Mouse (Mus musculus): ENCODE data around the gene Rasal2. TPM values are rescaled to one million over a fixed set of nuclear protein-coding genes. Genes with fewer than 3 reads are reported as not detected.

Gene Rasal2
- polyA plus RNA-seq, 1 experiment from 2014 or later, result 49.2 TPM

DNA sequence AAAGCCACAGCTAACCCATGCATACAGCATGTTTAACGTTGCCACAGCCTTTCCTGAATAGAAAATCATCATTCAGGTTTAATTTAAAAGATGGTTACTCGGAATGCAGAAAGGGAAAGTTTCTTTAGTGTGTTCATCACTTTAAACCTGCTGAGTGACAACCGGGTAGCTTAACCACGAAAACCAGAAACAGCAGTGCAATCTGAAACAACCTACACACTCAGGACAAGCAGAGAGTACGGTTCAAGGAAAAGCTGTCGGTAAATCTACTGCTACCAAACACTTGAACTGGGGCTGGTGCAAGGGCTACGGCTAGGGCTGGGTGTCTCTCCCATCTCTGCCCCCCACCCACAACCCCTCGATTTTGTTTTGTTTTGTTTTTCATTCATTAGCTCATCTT is 1.5 kb downstream of the Rasal2 start:
- H3K27me3 ChIP-seq, result no peaks in the 10 kb centered on the region
- H3K4me3 ChIP-seq (replicated peaks), result peak overlapping the region; percentile 94
- H3K27ac ChIP-seq, result peak overlapping the region; percentile 99; the same call in 1 of the 2 replicates
- 5% methylated on average over 8 of the region's 8 CpGs for WGBS
- peaks cover 33% of the 10 kb centered on the region for H3K4me1 ChIP-seq (replicated peaks)
- H3K4me2 ChIP-seq (replicated peaks), result peak overlapping the region; percentile 78
- H3K36me3 ChIP-seq, result 0 out of 2 replicates have a peak, but pooled peaks cover 3% of the 10 kb centered on the region
- no peaks in the 10 kb centered on the region for H3K9me3 ChIP-seq
- no peak for ATAC-seq
- peak overlapping the region; percentile 91 for H3K9ac ChIP-seq (replicated peaks)

DNA sequence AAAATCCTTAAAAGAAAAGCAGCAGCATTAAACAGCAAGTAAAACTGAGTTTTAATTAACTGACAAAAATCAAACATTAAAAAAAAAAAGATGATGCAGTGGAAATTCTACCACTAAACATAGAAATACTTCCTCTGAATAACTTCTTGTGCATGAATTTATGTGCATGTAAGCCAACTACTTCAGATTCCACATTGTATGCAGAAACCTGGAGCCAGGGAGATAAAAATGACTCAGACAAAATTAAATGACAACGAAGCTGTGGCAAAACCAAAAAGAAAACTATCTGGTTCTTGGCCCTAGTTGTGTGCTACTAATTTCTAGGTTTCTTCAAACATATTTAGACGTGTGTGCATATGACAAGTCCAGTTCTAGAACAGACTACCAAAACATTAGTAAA is 2.7 kb downstream of the Rasal2 start:
- no peak overlapping the region for H3K4me3 ChIP-seq (replicated peaks)
- H3K9ac ChIP-seq (replicated peaks), result no peak overlapping the region
- peaks cover 33% of the 10 kb centered on the region for H3K4me1 ChIP-seq (replicated peaks)
- no peak overlapping the region for H3K4me2 ChIP-seq (replicated peaks)
- WGBS, result 86% methylated on average over 2 of the region's 2 CpGs
- H3K27ac ChIP-seq, result no peak overlapping the region
- H3K9me3 ChIP-seq, result no peaks in the 10 kb centered on the region
- no peaks in the 10 kb centered on the region for H3K36me3 ChIP-seq
- no peak for ATAC-seq
- H3K27me3 ChIP-seq, result no peaks in the 10 kb centered on the region

GRCm38 (mm10) chr1:157388027-157388426 is 24.4 kb downstream of the Rasal2 start:
- no peaks in the 10 kb centered on the region for H3K36me3 ChIP-seq
- H3K4me3 ChIP-seq (replicated peaks), result no peak overlapping the region
- ATAC-seq, result no peak
- H3K4me1 ChIP-seq (replicated peaks), result peaks cover 7% of the 10 kb centered on the region
- H3K27me3 ChIP-seq, result no peaks in the 10 kb centered on the region
- no peak overlapping the region for H3K9ac ChIP-seq (replicated peaks)
- H3K9me3 ChIP-seq, result no peaks in the 10 kb centered on the region
- H3K27ac ChIP-seq, result no peak overlapping the region; the same call in 1 of the 2 replicates
- WGBS, result 10% methylated on average over 4 of the region's 4 CpGs
- no peak overlapping the region for H3K4me2 ChIP-seq (replicated peaks)

GRCm38 (mm10) chr1:157380694-157381093 is 31.7 kb downstream of the Rasal2 start:
- WGBS, result 40% methylated on average over 2 of the region's 2 CpGs
- Histone ChIP-seq H3K4me2 (replicated peaks) (no peak overlapping the region), H3K4me3 (replicated peaks) (no peak overlapping the region), H3K27me3 (no peaks in the 10 kb centered on the region), H3K9me3 (no peaks in the 10 kb centered on the region), H3K9ac (replicated peaks) (no peak overlapping the region), H3K27ac (no peak overlapping the region), H3K4me1 (replicated peaks) (peaks cover 13% of the 10 kb centered on the region), H3K36me3 (no peaks in the 10 kb centered on the region)
- ATAC-seq, result no peak

DNA sequence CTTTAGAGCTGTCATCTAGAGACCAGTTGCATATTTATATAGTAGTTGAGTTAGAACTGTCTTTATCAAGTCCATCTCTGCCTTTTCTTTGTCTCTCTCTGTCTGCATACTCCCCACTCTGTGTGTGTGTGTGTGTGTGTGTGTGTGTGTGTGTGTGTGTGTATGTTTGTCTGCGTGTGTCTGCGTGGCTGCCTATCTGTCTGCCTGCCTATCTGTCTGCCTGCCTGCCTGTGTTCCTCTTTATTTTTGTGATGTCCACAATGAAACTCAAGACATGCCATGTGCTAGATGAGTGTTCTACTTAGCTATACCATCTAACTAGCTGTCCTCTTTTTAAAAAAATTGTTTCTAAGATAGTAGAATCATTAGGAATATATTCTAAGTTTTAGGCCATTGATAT is 42.0 kb downstream of the Rasal2 start:
- 93% methylated on average over 2 of the region's 2 CpGs for WGBS
- Histone ChIP-seq H3K9me3 (no peaks in the 10 kb centered on the region), H3K36me3 (no peaks in the 10 kb centered on the region), H3K4me3 (replicated peaks) (no peak overlapping the region), H3K9ac (replicated peaks) (no peak overlapping the region), H3K27ac (no peak overlapping the region), H3K27me3 (no peaks in the 10 kb centered on the region), H3K4me2 (replicated peaks) (no peak overlapping the region), H3K4me1 (replicated peaks) (no peaks in the 10 kb centered on the region)
- no peak for ATAC-seq

DNA sequence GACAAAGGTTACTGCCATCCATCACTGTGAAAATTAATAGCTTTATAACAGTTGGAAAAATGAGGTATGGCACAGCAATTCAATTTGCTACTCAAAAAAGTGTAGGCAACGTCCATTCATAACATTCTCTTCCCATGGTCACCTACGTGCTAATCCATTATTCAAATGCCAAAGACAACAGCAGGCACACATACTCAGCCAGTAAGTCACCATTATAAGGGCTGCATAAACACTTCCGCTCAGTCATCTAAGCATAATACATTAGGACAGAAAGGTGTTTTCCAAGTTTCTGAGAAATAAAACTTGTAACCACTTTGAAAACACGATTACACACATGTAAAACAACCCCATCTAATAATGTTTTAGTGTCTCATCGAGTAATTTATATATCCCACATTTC is 44.1 kb downstream of the Rasal2 start:
- Histone ChIP-seq H3K27ac (no peak overlapping the region), H3K36me3 (no peaks in the 10 kb centered on the region), H3K4me2 (replicated peaks) (no peak overlapping the region), H3K9ac (replicated peaks) (no peak overlapping the region), H3K9me3 (no peaks in the 10 kb centered on the region), H3K4me1 (replicated peaks) (no peaks in the 10 kb centered on the region), H3K4me3 (replicated peaks) (no peak overlapping the region), H3K27me3 (no peaks in the 10 kb centered on the region)
- no peak for ATAC-seq
- WGBS, result 64% methylated on average over 5 of the region's 5 CpGs

GRCm38 (mm10) chr1:157346661-157347060 is 65.7 kb downstream of the Rasal2 start:
- no peaks in the 10 kb centered on the region for H3K9me3 ChIP-seq
- H3K36me3 ChIP-seq, result no peaks in the 10 kb centered on the region
- ATAC-seq, result no peak
- no peaks in the 10 kb centered on the region for H3K27me3 ChIP-seq
- no peak overlapping the region for H3K4me3 ChIP-seq (replicated peaks)
- 95% methylated on average over 1 of the region's 1 CpGs for WGBS
- H3K9ac ChIP-seq (replicated peaks), result no peak overlapping the region
- no peaks in the 10 kb centered on the region for H3K4me1 ChIP-seq (replicated peaks)
- no peak overlapping the region for H3K27ac ChIP-seq
- H3K4me2 ChIP-seq (replicated peaks), result no peak overlapping the region

- Histone ChIP-seq H3K36me3 (no peaks in the 10 kb centered on the region), H3K9me3 (no peaks in the 10 kb centered on the region), H3K27ac (no peak overlapping the region), H3K9ac (replicated peaks) (no peak overlapping the region), H3K4me2 (replicated peaks) (no peak overlapping the region), H3K4me1 (replicated peaks) (no peaks in the 10 kb centered on the region), H3K4me3 (replicated peaks) (no peak overlapping the region), H3K27me3 (no peaks in the 10 kb centered on the region)
- ATAC-seq, result no peak
Observed at GRCm38 (mm10) chr1:157343519-157343918, 68.9 kb downstream of the Rasal2 start.

DNA sequence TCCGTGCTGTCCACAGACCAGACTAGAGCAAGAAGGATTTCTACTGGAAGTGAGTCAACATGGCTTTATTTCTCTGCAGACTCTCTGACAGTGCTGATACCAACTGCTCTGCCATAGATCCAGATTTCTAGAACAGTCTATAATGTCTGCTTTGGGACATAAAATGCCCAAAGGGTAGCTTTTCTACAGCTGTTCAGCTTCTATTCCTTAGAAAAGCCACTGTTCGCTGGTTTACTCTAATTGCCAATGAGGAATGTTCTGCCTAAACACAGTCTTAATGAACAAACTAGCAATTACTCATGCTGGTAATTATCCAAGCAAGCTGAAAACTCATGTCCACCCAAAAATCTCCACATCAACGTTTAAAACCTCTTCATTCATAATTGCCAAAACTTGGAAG is 77.6 kb downstream of the Rasal2 start:
- Histone ChIP-seq H3K9me3 (no peaks in the 10 kb centered on the region), H3K4me1 (replicated peaks) (no peaks in the 10 kb centered on the region), H3K27me3 (no peaks in the 10 kb centered on the region), H3K4me2 (replicated peaks) (no peak overlapping the region), H3K9ac (replicated peaks) (no peak overlapping the region), H3K36me3 (no peaks in the 10 kb centered on the region), H3K4me3 (replicated peaks) (no peak overlapping the region), H3K27ac (no peak overlapping the region)
- WGBS, result 82% methylated on average over 3 of the region's 3 CpGs
- ATAC-seq, result no peak

DNA sequence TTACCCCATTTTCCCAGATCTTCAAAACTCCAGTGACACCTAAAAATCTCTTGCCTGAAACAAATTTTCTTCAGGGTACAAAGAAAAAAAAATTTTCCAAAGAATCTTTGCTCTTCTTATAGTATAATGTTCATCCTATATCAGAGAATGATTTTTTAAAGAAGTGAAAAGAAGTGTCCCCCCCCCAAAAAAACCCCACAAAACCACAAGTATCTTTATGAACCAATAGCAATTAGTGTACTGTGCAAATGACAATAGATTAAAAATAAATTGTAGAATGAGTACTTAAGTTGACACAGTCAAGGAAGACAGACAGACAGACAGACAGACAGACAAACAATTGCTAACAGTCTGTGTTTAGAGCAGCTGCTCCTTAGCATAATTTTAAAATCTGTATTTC is 84.3 kb downstream of the Rasal2 start:
- Histone ChIP-seq H3K36me3 (no peaks in the 10 kb centered on the region), H3K4me3 (replicated peaks) (no peak overlapping the region), H3K27me3 (no peaks in the 10 kb centered on the region), H3K9ac (replicated peaks) (no peak overlapping the region), H3K4me2 (replicated peaks) (no peak overlapping the region), H3K9me3 (no peaks in the 10 kb centered on the region), H3K4me1 (replicated peaks) (no peaks in the 10 kb centered on the region), H3K27ac (no peak overlapping the region)
- ATAC-seq, result no peak

- Histone ChIP-seq H3K4me2 (replicated peaks) (no peak overlapping the region), H3K36me3 (no peaks in the 10 kb centered on the region), H3K4me1 (replicated peaks) (no peaks in the 10 kb centered on the region), H3K27ac (no peak overlapping the region), H3K9ac (replicated peaks) (no peak overlapping the region), H3K9me3 (no peaks in the 10 kb centered on the region), H3K4me3 (replicated peaks) (no peak overlapping the region), H3K27me3 (no peaks in the 10 kb centered on the region)
- ATAC-seq, result no peak
- WGBS, result 100% methylated on average over 1 of the region's 1 CpGs
Observed at GRCm38 (mm10) chr1:157323091-157323490, 89.3 kb downstream of the Rasal2 start.

DNA sequence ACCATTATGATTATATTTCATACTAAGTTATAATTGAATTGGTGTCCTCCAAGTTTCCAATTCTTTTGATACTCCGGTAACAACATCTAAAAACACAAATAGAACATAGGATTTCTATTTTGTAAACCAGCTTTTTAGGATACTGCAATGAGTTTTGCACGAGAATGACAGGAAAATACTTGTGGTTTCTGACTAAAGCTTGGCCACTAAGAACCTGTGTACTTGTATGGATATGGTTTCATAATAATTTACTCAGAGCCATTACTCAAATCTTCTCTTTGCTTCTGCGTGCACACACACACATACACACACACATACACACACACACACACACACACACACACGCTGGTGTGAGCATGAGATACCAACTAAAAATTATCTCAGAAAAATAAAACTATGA is 93.5 kb downstream of the Rasal2 start:
- 96% methylated on average over 4 of the region's 4 CpGs for WGBS
- Histone ChIP-seq H3K36me3 (no peaks in the 10 kb centered on the region), H3K9me3 (no peaks in the 10 kb centered on the region), H3K27me3 (no peaks in the 10 kb centered on the region), H3K4me2 (replicated peaks) (no peak overlapping the region), H3K4me3 (replicated peaks) (no peak overlapping the region), H3K27ac (no peak overlapping the region), H3K4me1 (replicated peaks) (no peaks in the 10 kb centered on the region), H3K9ac (replicated peaks) (no peak overlapping the region)
- no peak for ATAC-seq

DNA sequence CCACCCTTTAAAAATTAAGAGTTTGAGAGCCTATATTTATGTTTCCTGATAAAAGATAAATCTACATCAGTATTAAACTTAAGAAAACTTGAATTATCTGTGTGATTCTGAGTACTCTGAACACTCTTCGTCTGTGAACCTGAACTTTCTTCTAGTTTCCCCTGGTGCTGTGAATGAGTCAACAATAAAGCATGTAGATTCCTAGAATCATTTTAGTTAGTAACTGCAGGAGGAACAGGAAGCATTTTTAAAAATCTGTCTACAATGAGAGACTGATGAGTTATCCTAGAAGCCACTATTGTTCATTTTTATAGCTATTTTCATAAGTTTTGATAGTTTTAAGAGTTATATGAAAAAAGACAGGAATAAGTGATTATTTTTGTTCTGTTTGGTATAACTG is 111.1 kb downstream of the Rasal2 start:
- Histone ChIP-seq H3K4me3 (replicated peaks) (no peak overlapping the region), H3K9ac (replicated peaks) (no peak overlapping the region), H3K27ac (no peak overlapping the region), H3K4me2 (replicated peaks) (no peak overlapping the region), H3K9me3 (no peaks in the 10 kb centered on the region), H3K36me3 (peaks cover 8% of the 10 kb centered on the region), H3K4me1 (replicated peaks) (no peaks in the 10 kb centered on the region), H3K27me3 (no peaks in the 10 kb centered on the region)
- 83% methylated on average over 1 of the region's 1 CpGs for WGBS
- ATAC-seq, result no peak

All from midbrain, embryonic 13.5 days (tissue).